Mouse (Mus musculus): ENCODE results near the gene Fer. TPM values are rescaled to one million over a fixed set of nuclear protein-coding genes. Genes with fewer than 3 reads are reported as not detected.

Fer gene
- total and polyA plus RNA-seq, 2 experiments from 2014 or later = 22.1 to 31.8 TPM

GRCm38 (mm10) chr17:63849151-63849550, 13.7 kb upstream of the Fer start:
- H3K4me3 ChIP-seq (ENCODE audit: low read depth, low read length) = peak overlapping the region; percentile 58
- H3K9me3 ChIP-seq (ENCODE audit: low read length) = no peaks in the 10 kb centered on the region
- peak overlapping the region; percentile 65 for H3K4me2 ChIP-seq (ENCODE audit: low read depth)
- H3K27ac ChIP-seq (ENCODE audit: low read depth, low read length) = peak overlapping the region; percentile 46; the same call in 1 of the 2 replicates
- H3K36me3 ChIP-seq (ENCODE audit: insufficient read depth) = no peaks in the 10 kb centered on the region
- 0 out of 2 replicates have a peak, but pooled peaks cover 2% of the 10 kb centered on the region for H3K4me1 ChIP-seq (ENCODE audit: insufficient read depth)
- 3% methylated on average over 6 of the region's 6 CpGs for WGBS
- DNase-seq = no peak
- peak; percentile 8; the same call in 1 of the 2 replicates for ATAC-seq
- TF ChIP-seq CTCF (IDR thresholded peaks at IDR 0.05; ENCODE audit: low read depth) = no peak
- H3K27me3 ChIP-seq (ENCODE audit: insufficient read depth, low read length) = no peaks in the 10 kb centered on the region
- H3K9ac ChIP-seq = peak overlapping the region; percentile 77

- peak overlapping the region; percentile 46; the same call in 1 of the 2 replicates for H3K27ac ChIP-seq (ENCODE audit: low read depth, low read length)
- no peaks in the 10 kb centered on the region for H3K36me3 ChIP-seq (ENCODE audit: insufficient read depth)
- no peaks in the 10 kb centered on the region for H3K9me3 ChIP-seq (ENCODE audit: low read length)
- TF ChIP-seq CTCF (IDR thresholded peaks at IDR 0.05; ENCODE audit: low read depth) = no peak
- DNase-seq (peak; percentile 80), ATAC-seq (peak; percentile 100)
- 0 out of 2 replicates have a peak, but pooled peaks cover 2% of the 10 kb centered on the region for H3K4me1 ChIP-seq (ENCODE audit: insufficient read depth)
- peak overlapping the region; percentile 77 for H3K9ac ChIP-seq
- peak overlapping the region; percentile 65 for H3K4me2 ChIP-seq (ENCODE audit: low read depth)
- peak overlapping the region; percentile 58 for H3K4me3 ChIP-seq (ENCODE audit: low read depth, low read length)
- H3K27me3 ChIP-seq (ENCODE audit: insufficient read depth, low read length) = no peaks in the 10 kb centered on the region
- WGBS = under 1% methylated on average over 22 of the region's 22 CpGs
These were observed 13.3 kb upstream of the Fer start for GRCm38 (mm10) chr17:63849566-63849965.

- Histone ChIP-seq H3K4me3 (ENCODE audit: low read depth, low read length) (no peak overlapping the region), H3K27ac (ENCODE audit: low read depth, low read length) (no peak overlapping the region), H3K27me3 (ENCODE audit: insufficient read depth, low read length) (no peaks in the 10 kb centered on the region), H3K36me3 (ENCODE audit: insufficient read depth) (no peaks in the 10 kb centered on the region), H3K9ac (no peak overlapping the region), H3K4me1 (ENCODE audit: insufficient read depth) (0 out of 2 replicates have a peak, but pooled peaks cover 2% of the 10 kb centered on the region), H3K9me3 (ENCODE audit: low read length) (no peaks in the 10 kb centered on the region), H3K4me2 (ENCODE audit: low read depth) (peak overlapping the region; percentile 65)
- no peak for DNase-seq
- no peak for TF ChIP-seq CTCF (IDR thresholded peaks at IDR 0.05; ENCODE audit: low read depth)
- ATAC-seq = no peak; the same call in 1 of the 2 replicates
- 79% methylated on average over 9 of the region's 9 CpGs for WGBS
These were observed 12.8 kb upstream of the Fer start for GRCm38 (mm10) chr17:63850016-63850415.

GRCm38 (mm10) chr17:63857023-63857544, 5.8 kb upstream of the Fer start:
- no peaks in the 10 kb centered on the region for H3K36me3 ChIP-seq (ENCODE audit: insufficient read depth)
- DNase-seq = no peak
- no peak overlapping the region for H3K4me3 ChIP-seq (ENCODE audit: low read depth, low read length)
- no peaks in the 10 kb centered on the region for H3K9me3 ChIP-seq (ENCODE audit: low read length)
- ATAC-seq = no peak
- no peak for TF ChIP-seq CTCF (IDR thresholded peaks at IDR 0.05; ENCODE audit: low read depth)
- no peaks in the 10 kb centered on the region for H3K27me3 ChIP-seq (ENCODE audit: insufficient read depth, low read length)
- H3K4me1 ChIP-seq (ENCODE audit: insufficient read depth) = no peaks in the 10 kb centered on the region
- H3K9ac ChIP-seq = no peak overlapping the region
- WGBS = 90% methylated on average over 7 of the region's 7 CpGs
- H3K4me2 ChIP-seq (ENCODE audit: low read depth) = no peak overlapping the region
- no peak overlapping the region for H3K27ac ChIP-seq (ENCODE audit: low read depth, low read length)

- H3K27me3 ChIP-seq (ENCODE audit: insufficient read depth, low read length) = no peaks in the 10 kb centered on the region
- no peak overlapping the region for H3K4me2 ChIP-seq (ENCODE audit: low read depth)
- WGBS = 35% methylated on average over 4 of the region's 4 CpGs
- peaks cover 7% of the 10 kb centered on the region; the same call in 1 of the 2 replicates for H3K4me1 ChIP-seq (ENCODE audit: insufficient read depth)
- H3K9me3 ChIP-seq (ENCODE audit: low read length) = no peaks in the 10 kb centered on the region
- DNase-seq (peak; percentile 53), ATAC-seq (no peak)
- no peak overlapping the region for H3K4me3 ChIP-seq (ENCODE audit: low read depth, low read length)
- H3K9ac ChIP-seq = no peak overlapping the region
- no peak for TF ChIP-seq CTCF (IDR thresholded peaks at IDR 0.05; ENCODE audit: low read depth)
- H3K36me3 ChIP-seq (ENCODE audit: insufficient read depth) = no peaks in the 10 kb centered on the region
- H3K27ac ChIP-seq (ENCODE audit: low read depth, low read length) = no peak overlapping the region
These were observed 1.9 kb upstream of the Fer start for GRCm38 (mm10) chr17:63860988-63861387.

GRCm38 (mm10) chr17:63862399-63862798, 463 bp upstream of the Fer start:
- Histone ChIP-seq H3K4me3 (ENCODE audit: low read depth, low read length) (no peak overlapping the region), H3K4me1 (ENCODE audit: insufficient read depth) (peaks cover 7% of the 10 kb centered on the region; the same call in 1 of the 2 replicates), H3K9me3 (ENCODE audit: low read length) (no peaks in the 10 kb centered on the region), H3K4me2 (ENCODE audit: low read depth) (no peak overlapping the region), H3K36me3 (ENCODE audit: insufficient read depth) (no peaks in the 10 kb centered on the region), H3K27ac (ENCODE audit: low read depth, low read length) (no peak overlapping the region), H3K27me3 (ENCODE audit: insufficient read depth, low read length) (no peaks in the 10 kb centered on the region), H3K9ac (no peak overlapping the region)
- TF ChIP-seq CTCF (IDR thresholded peaks at IDR 0.05; ENCODE audit: low read depth) = no peak
- no peak for ATAC-seq
- 83% methylated on average over 3 of the region's 3 CpGs for WGBS
- no peak for DNase-seq

GRCm38 (mm10) chr17:63863647-63864149, 836 bp downstream of the Fer start, which contains the start of gene A930002H24Rik:
Gene A930002H24Rik, minus strand, starts transcription at chr17:63863791.
- H3K9me3 ChIP-seq (ENCODE audit: low read length) = no peaks in the 10 kb centered on the region
- no peaks in the 10 kb centered on the region for H3K27me3 ChIP-seq (ENCODE audit: insufficient read depth, low read length)
- H3K9ac ChIP-seq = peak within 1 kb of the TSS; percentile 94
- H3K4me1 ChIP-seq (ENCODE audit: insufficient read depth) = peaks cover 7% of the 10 kb centered on the region; the same call in 1 of the 2 replicates
- peak within 1 kb of the TSS; percentile 88 for H3K4me2 ChIP-seq (ENCODE audit: low read depth)
- H3K27ac ChIP-seq (ENCODE audit: low read depth, low read length) = peak within 1 kb of the TSS; percentile 87
- no peak for TF ChIP-seq CTCF (IDR thresholded peaks at IDR 0.05; ENCODE audit: low read depth)
- H3K36me3 ChIP-seq (ENCODE audit: insufficient read depth) = no peaks in the 10 kb centered on the region
- whole genome bisulfite sequencing = under 1% methylated on average over 52 of the region's 55 CpGs
- ATAC-seq (peak; percentile 99), DNase-seq (peak; percentile 99)
- peak within 1 kb of the TSS; percentile 95 for H3K4me3 ChIP-seq (ENCODE audit: low read depth, low read length)

All from forebrain, postnatal 0 days (tissue).